Mouse (Mus musculus) midbrain, embryonic 11.5 days (tissue): Measurements from ENCODE around the gene Cracr2a. TPM values are rescaled to one million over a fixed set of nuclear protein-coding genes. Genes with fewer than 3 reads are reported as not detected.
"Not testable (repeated sequence)": the region's sequence is repeated elsewhere in the genome, so short reads cannot be mapped to it uniquely, and the experiment has no call there.

Experiments used
- ATAC-seq: fragments of 200-750 bp; cut with Nextera tagmentation; 2 replicates; pipeline ENCODE4 v1.8.0; 2017; ENCODE audit warnings: moderate TSS enrichment, moderate library complexity; ENCODE audit not compliant: low FRiP score
- DNase-seq: peaks from one replicate; pipeline ENCODE4 v3.0.0; 2015; ENCODE audit warnings: low spot score; ENCODE audit errors: missing footprints
- H3K27ac ChIP-seq: fragments of 300-500 bp; sonication (generic); 2 replicates; pipeline ENCODE4 v1.5.1; 2014; ENCODE audit warnings: low read depth, low read length
- H3K27me3 ChIP-seq: fragments of 300-500 bp; sonication (generic); 2 replicates; pipeline ENCODE4 v1.6.1; 2014; ENCODE audit warnings: mild to moderate bottlenecking, low read length, moderate library complexity, mixed read lengths; ENCODE audit not compliant: control insufficient read depth, insufficient read depth
- H3K36me3 ChIP-seq: fragments of 300-500 bp; sonication (generic); 2 replicates; pipeline ENCODE4 v1.6.1; 2014; ENCODE audit warnings: mild to moderate bottlenecking, low read length, moderate library complexity, mixed read lengths; ENCODE audit not compliant: control insufficient read depth, insufficient read depth
- H3K4me1 ChIP-seq: fragments of 300-500 bp; sonication (generic); 2 replicates; pipeline ENCODE4 v1.6.1; 2014; ENCODE audit warnings: low read length; ENCODE audit not compliant: control insufficient read depth, insufficient read depth
- H3K4me2 ChIP-seq: fragments of 300-500 bp; sonication (generic); 2 replicates; pipeline ENCODE4 v1.6.1; 2014; ENCODE audit warnings: mild to moderate bottlenecking, moderate library complexity
- H3K4me3 ChIP-seq: fragments of 300-500 bp; sonication (generic); 2 replicates; pipeline ENCODE4 v1.5.1; 2014; ENCODE audit warnings: low read depth, low read length
- H3K9ac ChIP-seq: fragments of 300-500 bp; sonication (generic); 2 replicates; pipeline ENCODE4 v1.6.1; 2014; ENCODE audit warnings: low read length
- H3K9me3 ChIP-seq: fragments of 300-500 bp; sonication (generic); 2 replicates; pipeline ENCODE4 v1.6.1; 2016; ENCODE audit warnings: low read length; ENCODE audit not compliant: control insufficient read depth
- WGBS: fragments of 180-500 bp; shearing (Covaris S2); extraction: QIAGEN DNeasy Blood & Tissue Kit; methylation state at CpG from one replicate; pipeline ENCODE4 v1.1.7; 2014; 5-methylcytosine and 5-hydroxymethylcytosine counted together
- polyA plus RNA-seq: library from polyadenylated mRNA; unstranded; fragments of >200 nt; fragmentation: Nextera tagmentation; extraction: Ambion mirVana; gene quantifications from 2 replicates; pipeline ENCODE4 v1.2.1, GENCODE M21; 2014

Gene Cracr2a
- 0.34 and 0.87 TPM in 2 replicates for polyA plus RNA-seq

DNA sequence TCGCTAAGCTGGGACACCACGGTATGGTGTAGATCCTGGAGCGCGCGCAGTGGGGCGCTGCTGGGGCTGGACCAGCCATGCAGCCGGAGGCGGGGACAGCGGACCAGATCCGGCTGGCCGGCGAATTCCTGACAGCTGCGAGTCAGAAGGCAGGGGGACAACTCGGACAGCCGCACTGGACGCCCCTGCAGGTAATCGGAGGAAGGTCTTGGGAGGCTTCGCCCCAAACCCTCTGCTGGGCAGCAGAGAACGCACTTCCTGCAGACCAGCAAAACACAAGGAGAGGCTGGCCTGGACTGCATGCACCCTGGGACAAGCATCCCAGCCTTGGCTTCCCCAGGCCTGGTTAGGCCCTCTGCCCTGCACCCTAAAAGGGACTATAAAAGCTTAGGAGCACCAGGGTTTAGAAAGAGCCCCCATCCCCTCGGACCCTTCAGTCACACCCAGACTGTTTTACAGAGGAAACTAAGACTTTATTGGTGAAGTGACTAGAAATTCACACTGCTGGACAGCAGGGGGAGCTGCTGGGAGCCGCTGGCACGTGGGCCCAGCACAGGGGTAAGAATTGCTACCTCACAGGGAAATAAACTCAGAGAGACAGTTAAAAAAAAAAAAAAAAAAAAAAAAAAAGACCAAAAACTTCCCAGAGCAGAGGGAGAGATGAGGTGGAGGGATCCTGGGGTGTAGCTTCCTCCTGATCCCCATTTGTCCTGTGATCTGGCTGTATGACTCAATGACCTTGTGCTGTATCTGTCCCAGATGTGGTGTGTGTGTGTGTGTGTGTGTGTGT lies at the start of gene Cracr2a:
TSS of gene Cracr2a (plus strand) at position 108 of the 790 bp plus-strand sequence.
- peak; percentile 93 for ATAC-seq
- DNase-seq, result peak; percentile 97
- WGBS, result under 1% methylated on average over 22 of the region's 22 CpGs
- H3K27me3 ChIP-seq, result no peaks in the 10 kb centered on the region
- H3K27ac ChIP-seq, result no peak within 1 kb of the TSS
- no peaks in the 10 kb centered on the region for H3K36me3 ChIP-seq
- peak within 1 kb of the TSS; percentile 53 for H3K9ac ChIP-seq
- peak within 1 kb of the TSS; percentile 43 for H3K4me3 ChIP-seq
- H3K4me1 ChIP-seq, result peaks cover 2% of the 10 kb centered on the region; the same call in 1 of the 2 replicates
- H3K4me2 ChIP-seq, result peak within 1 kb of the TSS; percentile 80
- no peaks in the 10 kb centered on the region for H3K9me3 ChIP-seq

DNA sequence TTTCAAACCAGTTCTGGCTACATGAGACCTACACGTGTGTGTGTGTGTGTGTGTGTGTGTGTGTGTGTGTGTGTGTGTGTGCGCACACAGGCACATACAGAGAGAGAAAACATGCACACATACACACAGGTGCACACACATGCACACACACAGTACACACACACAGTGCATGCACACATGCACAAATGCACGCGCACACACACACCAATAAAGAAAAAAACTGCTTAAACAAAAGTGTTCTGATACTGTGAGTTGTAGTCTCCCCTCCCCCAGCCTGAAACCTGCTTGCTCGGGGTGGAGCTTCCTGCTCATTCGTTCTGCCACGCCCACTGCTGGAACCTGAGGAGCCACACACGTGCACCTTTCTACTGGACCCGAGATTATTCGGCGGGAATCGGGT lies 47.4 kb upstream of the Cracr2a start:
- not testable (repeated sequence) for H3K27ac ChIP-seq, H3K4me2 ChIP-seq, H3K36me3 ChIP-seq, H3K9me3 ChIP-seq, H3K9ac ChIP-seq, ATAC-seq, H3K27me3 ChIP-seq, DNase-seq, H3K4me3 ChIP-seq, H3K4me1 ChIP-seq
- 93% methylated on average over 6 of the region's 12 CpGs for WGBS

DNA sequence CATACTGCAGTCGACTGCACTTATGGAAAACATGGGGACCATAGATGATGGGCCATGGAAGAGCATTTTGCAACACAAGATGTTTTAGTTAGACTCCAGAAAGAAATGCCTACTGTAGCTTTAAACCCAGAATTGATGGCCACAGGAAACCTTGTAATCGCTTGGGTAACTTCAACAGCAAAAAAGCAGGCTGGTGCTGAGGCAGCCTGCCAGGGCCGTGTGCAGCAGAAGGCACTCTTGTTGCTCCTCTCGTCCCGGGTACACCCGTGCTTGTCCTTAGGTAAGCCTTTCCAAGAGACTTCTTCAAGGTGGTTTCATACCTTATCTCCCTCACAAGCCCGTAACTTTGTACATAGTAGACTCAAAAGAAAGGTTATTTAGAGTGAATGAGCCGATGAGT lies 40.0 kb upstream of the Cracr2a start:
- Histone ChIP-seq H3K36me3 (no peaks in the 10 kb centered on the region), H3K4me1 (no peaks in the 10 kb centered on the region), H3K27ac (no peak overlapping the region), H3K9ac (no peak overlapping the region), H3K9me3 (no peaks in the 10 kb centered on the region), H3K27me3 (no peaks in the 10 kb centered on the region), H3K4me3 (no peak overlapping the region), H3K4me2 (no peak overlapping the region)
- WGBS, result 76% methylated on average over 8 of the region's 8 CpGs
- ATAC-seq (no peak), DNase-seq (no peak)

DNA sequence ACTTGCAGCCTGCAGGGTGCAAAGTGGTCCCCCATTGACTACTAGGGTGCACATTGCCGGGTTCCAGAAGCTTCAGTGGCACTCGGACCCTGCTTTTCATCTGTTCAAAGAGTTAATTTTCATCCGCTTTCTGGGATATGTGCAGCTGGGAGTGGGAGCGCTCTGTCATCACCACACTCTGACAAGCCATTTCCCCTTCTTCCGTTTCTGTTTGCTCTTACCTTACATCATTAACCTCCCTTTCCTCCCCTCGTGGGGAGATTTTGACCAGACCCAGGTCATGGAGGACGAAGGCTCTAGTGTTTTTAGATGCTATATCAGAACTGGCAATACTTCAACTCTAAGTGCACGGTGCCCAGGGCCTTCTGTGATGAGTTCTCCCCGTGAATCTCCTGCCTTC lies 38.8 kb upstream of the Cracr2a start:
- Histone ChIP-seq H3K9me3 (no peaks in the 10 kb centered on the region), H3K36me3 (no peaks in the 10 kb centered on the region), H3K4me3 (no peak overlapping the region), H3K27me3 (no peaks in the 10 kb centered on the region), H3K27ac (no peak overlapping the region), H3K4me1 (no peaks in the 10 kb centered on the region), H3K9ac (no peak overlapping the region), H3K4me2 (no peak overlapping the region)
- no peak for DNase-seq
- WGBS, result 84% methylated on average over 9 of the region's 9 CpGs
- no peak for ATAC-seq

DNA sequence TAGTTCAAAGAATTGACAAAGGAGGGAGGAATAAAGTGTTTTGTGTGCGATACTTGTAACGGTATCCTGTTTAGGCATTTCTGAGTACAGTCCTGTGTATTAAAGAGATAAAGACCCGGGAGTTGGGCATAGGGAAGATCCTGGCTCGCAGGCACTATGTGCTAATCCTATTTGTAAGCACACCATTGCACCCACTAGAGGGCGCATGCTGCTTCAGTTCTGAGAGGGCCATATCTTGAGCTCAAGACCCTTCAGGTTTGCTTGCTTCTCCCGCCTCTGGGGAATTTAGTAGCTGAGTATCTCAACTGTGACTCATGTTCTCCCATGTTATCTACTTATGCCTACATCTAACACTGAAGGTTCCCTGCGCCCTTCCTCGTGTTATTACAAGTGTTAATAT lies 36.7 kb upstream of the Cracr2a start:
- Histone ChIP-seq H3K9ac (no peak overlapping the region), H3K36me3 (no peaks in the 10 kb centered on the region), H3K27me3 (no peaks in the 10 kb centered on the region), H3K27ac (no peak overlapping the region), H3K4me1 (no peaks in the 10 kb centered on the region), H3K4me2 (no peak overlapping the region), H3K9me3 (no peaks in the 10 kb centered on the region), H3K4me3 (no peak overlapping the region)
- no peak for ATAC-seq
- peak; percentile 91 for DNase-seq
- WGBS, result 39% methylated on average over 8 of the region's 8 CpGs

DNA sequence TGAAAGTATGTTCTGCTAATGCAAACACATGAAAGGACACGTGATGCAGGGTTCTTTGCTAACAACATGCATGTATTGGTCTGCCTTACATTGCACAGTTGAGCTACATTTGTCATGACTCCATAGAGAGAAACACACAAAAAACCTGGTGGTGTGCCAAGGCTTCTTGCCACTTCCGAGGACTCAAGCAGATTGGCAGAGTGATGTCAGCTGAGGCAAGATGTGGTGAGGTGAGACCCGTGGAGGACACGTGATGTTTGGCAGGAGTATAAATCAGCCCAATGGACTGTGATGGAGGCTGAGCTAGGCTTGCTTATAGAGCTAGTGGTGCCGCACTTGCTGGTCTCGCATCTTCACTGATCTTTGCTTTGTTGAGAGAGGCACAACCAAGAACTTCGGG lies 32.5 kb upstream of the Cracr2a start:
- ATAC-seq (no peak), DNase-seq (no peak)
- Histone ChIP-seq H3K4me2 (no peak overlapping the region), H3K9ac (no peak overlapping the region), H3K27ac (no peak overlapping the region), H3K36me3 (no peaks in the 10 kb centered on the region), H3K27me3 (no peaks in the 10 kb centered on the region), H3K9me3 (no peaks in the 10 kb centered on the region), H3K4me3 (no peak overlapping the region), H3K4me1 (no peaks in the 10 kb centered on the region)
- 82% methylated on average over 7 of the region's 7 CpGs for WGBS

DNA sequence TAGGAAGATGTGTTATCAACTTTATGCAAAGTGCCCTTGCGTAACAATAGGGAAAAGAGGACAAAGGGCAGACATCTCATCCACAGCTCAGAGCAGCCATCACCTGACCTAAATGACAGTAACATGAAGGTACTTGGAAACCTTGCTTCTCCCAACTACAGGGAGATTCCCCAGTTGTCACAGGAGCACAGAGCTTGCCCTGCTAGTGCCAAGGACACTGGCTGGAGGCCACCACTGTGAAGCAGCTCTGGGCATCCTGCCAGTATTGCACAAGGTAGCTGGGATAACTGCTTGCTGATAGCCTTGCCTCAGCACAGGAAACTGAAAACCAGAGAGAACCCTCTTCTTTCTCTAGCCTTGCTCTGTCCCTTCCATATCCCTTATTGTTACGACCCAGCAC lies 31.7 kb upstream of the Cracr2a start:
- Histone ChIP-seq H3K27me3 (no peaks in the 10 kb centered on the region), H3K4me1 (no peaks in the 10 kb centered on the region), H3K4me2 (no peak overlapping the region), H3K36me3 (no peaks in the 10 kb centered on the region), H3K9ac (no peak overlapping the region), H3K9me3 (no peaks in the 10 kb centered on the region), H3K4me3 (no peak overlapping the region), H3K27ac (no peak overlapping the region)
- 80% methylated on average over 2 of the region's 2 CpGs for WGBS
- ATAC-seq (no peak), DNase-seq (no peak)

DNA sequence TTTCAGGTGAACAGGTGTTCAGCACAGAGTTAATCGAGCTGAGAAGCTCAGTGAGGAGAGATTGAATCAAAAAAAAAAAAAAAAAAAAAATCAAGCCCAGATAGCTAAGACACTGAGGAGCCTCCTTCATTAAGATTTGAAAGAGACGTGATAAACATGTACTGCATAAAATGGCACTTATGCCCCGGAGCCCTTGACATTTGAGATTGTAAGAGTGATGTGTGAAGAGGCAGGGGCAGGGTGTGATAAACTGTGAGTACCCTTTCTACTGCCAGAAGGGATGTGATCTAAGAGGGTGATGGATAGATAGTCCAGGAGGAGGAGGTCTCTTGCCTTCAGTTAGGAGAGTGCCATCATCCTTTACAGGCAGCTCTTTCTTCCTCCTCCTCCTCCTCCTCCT lies 30.9 kb upstream of the Cracr2a start:
- Histone ChIP-seq H3K27me3 (no peaks in the 10 kb centered on the region), H3K36me3 (no peaks in the 10 kb centered on the region), H3K4me2 (no peak overlapping the region), H3K4me1 (no peaks in the 10 kb centered on the region), H3K9me3 (no peaks in the 10 kb centered on the region), H3K27ac (no peak overlapping the region), H3K4me3 (no peak overlapping the region), H3K9ac (no peak overlapping the region)
- ATAC-seq, result no peak
- WGBS, result 80% methylated on average over 3 of the region's 3 CpGs
- DNase-seq, result no peak

DNA sequence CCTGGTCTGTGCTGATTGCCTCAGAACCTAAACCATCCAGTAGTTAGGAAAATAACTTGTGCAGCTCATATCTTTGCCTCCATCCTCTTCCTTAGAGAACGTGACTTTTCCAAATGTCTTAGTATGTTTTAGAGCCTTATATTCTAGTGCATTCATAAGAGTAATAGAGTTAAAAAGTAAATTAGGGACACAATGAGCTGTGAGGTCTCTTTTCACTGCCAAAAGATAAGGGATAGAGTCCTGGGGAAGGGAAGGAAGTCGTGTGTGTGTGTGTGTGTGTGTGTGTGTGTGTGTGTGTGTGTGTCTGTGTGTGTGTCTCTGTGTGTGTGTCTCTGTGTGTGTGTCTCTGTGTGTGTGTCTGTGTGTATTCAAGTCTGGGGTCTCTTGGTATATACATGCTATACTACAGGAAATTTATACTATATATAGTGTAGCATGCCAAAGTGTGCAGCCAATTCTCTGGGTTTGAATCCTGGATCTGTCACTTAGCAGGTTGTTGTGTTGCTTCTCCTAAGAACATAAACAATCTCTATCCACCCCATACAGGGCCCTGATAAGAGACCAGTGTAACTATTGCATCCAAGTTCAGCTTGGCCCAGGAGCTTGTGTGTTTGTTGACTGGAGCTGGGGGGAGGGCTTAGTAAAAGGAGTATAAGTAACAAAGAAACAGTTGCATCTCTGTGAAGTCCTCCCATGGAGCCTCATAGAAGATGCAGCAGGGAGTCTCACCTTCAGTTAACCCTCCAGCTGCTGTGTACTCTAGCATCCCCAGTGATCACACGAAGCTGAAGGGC lies 29.5 kb upstream of the Cracr2a start:
- Histone ChIP-seq H3K9me3 (no peaks in the 10 kb centered on the region), H3K36me3 (no peaks in the 10 kb centered on the region), H3K4me3 (no peak overlapping the region), H3K9ac (no peak overlapping the region), H3K27ac (no peak overlapping the region), H3K27me3 (no peaks in the 10 kb centered on the region), H3K4me1 (no peaks in the 10 kb centered on the region), H3K4me2 (no peak overlapping the region)
- ATAC-seq, result no peak
- no peak for DNase-seq
- 37% methylated on average over 3 of the region's 3 CpGs for WGBS
